Mouse (Mus musculus) erythroid progenitor cell, adult 5-6 weeks (primary cell): ENCODE results near the gene Gm13084. TPM values are rescaled to one million over a fixed set of nuclear protein-coding genes. Genes with fewer than 3 reads are reported as not detected.
"Not testable (repeated sequence)": the region's sequence is repeated elsewhere in the genome, so short reads cannot be mapped to it uniquely, and the experiment has no call there.

Source experiments
- ATAC-seq: replicated peaks from 2 replicates; pipeline ENCODE4 v1.8.0; 2016; ENCODE audit warnings: moderate number of reproducible peaks, mild to moderate bottlenecking, moderate TSS enrichment, inconsistent platforms; ENCODE audit not compliant: poor library complexity, low FRiP score, severe bottlenecking
- total RNA-seq, 2 experiments: library from RNA; stranded (forward) in 1 of 2; stranded (reverse) in 1 of 2; fragments of 150-400 nt in 1 of 2; fragments of 186-747, 209-891 nt in 1 of 2; gene quantifications; 2 replicates each; pipeline versions ENCODE4 v1.2.3 to v1.2.4; 2015 to 2017; ENCODE audit warnings: low replicate concordance in 2 of 2

The Gm13084 gene
- total RNA-seq (2015; ENCODE audit: low replicate concordance), result not detected in 2 replicates
- total RNA-seq (2017; ENCODE audit: low replicate concordance), result not detected in 2 replicates

GRCm38 (mm10) chr4:143815993-143816392 is at the start of gene Gm13084:
TSS of gene Gm13084 (minus strand) at chr4:143816093.
- ATAC-seq, result no peak

GRCm38 (mm10) chr4:143846197-143846596 is 30.3 kb upstream of the Gm13084 start, which contains the start of gene Gm13103:
TSS of gene Gm13103 (plus strand) at chr4:143846497.
- ATAC-seq, result not testable (repeated sequence)

- ATAC-seq, result not testable (repeated sequence)
Observed at GRCm38 (mm10) chr4:143789052-143789451, 26.8 kb downstream of the Gm13084 start, which contains the start of gene Gm13023. TSS of gene Gm13023 (plus strand) at chr4:143789352.

Other genes with a start within 250 kb of the Gm13084 start
- gene Gm13083, start 201.1 kb downstream of the Gm13084 start, total RNA-seq (2015; ENCODE audit: low replicate concordance), result not detected in 2 replicates
- not detected in 2 replicates for gene Gm13083, start 201.1 kb downstream of the Gm13084 start, total RNA-seq (2017; ENCODE audit: low replicate concordance)
- not detected in 2 replicates for gene Gm13088, start 158.8 kb downstream of the Gm13084 start, total RNA-seq (2015; ENCODE audit: low replicate concordance)
- gene Gm13088, start 158.8 kb downstream of the Gm13084 start, total RNA-seq (2017; ENCODE audit: low replicate concordance), result not detected in 2 replicates
- not detected in 2 replicates for gene Gm13089, start 113.4 kb downstream of the Gm13084 start, total RNA-seq (2015; ENCODE audit: low replicate concordance)
- gene Gm13089, start 113.4 kb downstream of the Gm13084 start, total RNA-seq (2017; ENCODE audit: low replicate concordance), result not detected in 2 replicates
- gene Gm13078, start 96.6 kb downstream of the Gm13084 start, total RNA-seq (2015; ENCODE audit: low replicate concordance), result not detected in 2 replicates
- not detected in 2 replicates for gene Gm13078, start 96.6 kb downstream of the Gm13084 start, total RNA-seq (2017; ENCODE audit: low replicate concordance)
- not detected in 2 replicates for gene Gm13023, start 26.7 kb downstream of the Gm13084 start, total RNA-seq (2015; ENCODE audit: low replicate concordance)
- not detected in 2 replicates for gene Gm13023, start 26.7 kb downstream of the Gm13084 start, total RNA-seq (2017; ENCODE audit: low replicate concordance)
- gene Gm13103, start 30.4 kb upstream of the Gm13084 start, total RNA-seq (2015; ENCODE audit: low replicate concordance), result not detected in 2 replicates
- not detected in 2 replicates for gene Gm13103, start 30.4 kb upstream of the Gm13084 start, total RNA-seq (2017; ENCODE audit: low replicate concordance)
- not detected in 2 replicates for gene Pramef6, start 84.3 kb upstream of the Gm13084 start, total RNA-seq (2015; ENCODE audit: low replicate concordance)
- gene Pramef6, start 84.3 kb upstream of the Gm13084 start, total RNA-seq (2017; ENCODE audit: low replicate concordance), result not detected in 2 replicates
- gene Pramef25, start 134.9 kb upstream of the Gm13084 start, total RNA-seq (2015; ENCODE audit: low replicate concordance), result not detected in 2 replicates
- gene Pramef25, start 134.9 kb upstream of the Gm13084 start, total RNA-seq (2017; ENCODE audit: low replicate concordance), result not detected in 2 replicates
- gene Gm13101, start 150.9 kb upstream of the Gm13084 start, total RNA-seq (2015; ENCODE audit: low replicate concordance), result not detected in 2 replicates
- not detected in 2 replicates for gene Gm13101, start 150.9 kb upstream of the Gm13084 start, total RNA-seq (2017; ENCODE audit: low replicate concordance)
- not detected in 2 replicates for gene Pramef17, start 178.3 kb upstream of the Gm13084 start, total RNA-seq (2015; ENCODE audit: low replicate concordance)
- gene Pramef17, start 178.3 kb upstream of the Gm13084 start, total RNA-seq (2017; ENCODE audit: low replicate concordance), result not detected in 2 replicates
- not detected in 2 replicates for gene Pramel4, start 243.0 kb upstream of the Gm13084 start, total RNA-seq (2015; ENCODE audit: low replicate concordance)
- not detected in 2 replicates for gene Pramel4, start 243.0 kb upstream of the Gm13084 start, total RNA-seq (2017; ENCODE audit: low replicate concordance)